Mouse (Mus musculus) frontal cortex, adult 2 months (tissue): ENCODE measurements around the gene Dlx3. TPM values are rescaled to one million over a fixed set of nuclear protein-coding genes. Genes with fewer than 3 reads are reported as not detected.

ENCODE experiments used
- DNase-seq, 2 experiments: peaks; one replicate each; pipeline ENCODE4 v3.0.0; 2022; ENCODE audit warnings: low spot score in 1 of 2; ENCODE audit errors: extremely low spot score in 1 of 2
- polyA plus RNA-seq: library from polyadenylated mRNA; depleted of rRNA; stranded (reverse); fragments of >200 nt; gene quantifications from 2 replicates; pipeline ENCODE4 v1.2.3, GENCODE M21; 2012; rRNA removed

The Dlx3 gene
- 0.19 TPM in 1 of 2 replicates, not detected in the other for polyA plus RNA-seq

DNA sequence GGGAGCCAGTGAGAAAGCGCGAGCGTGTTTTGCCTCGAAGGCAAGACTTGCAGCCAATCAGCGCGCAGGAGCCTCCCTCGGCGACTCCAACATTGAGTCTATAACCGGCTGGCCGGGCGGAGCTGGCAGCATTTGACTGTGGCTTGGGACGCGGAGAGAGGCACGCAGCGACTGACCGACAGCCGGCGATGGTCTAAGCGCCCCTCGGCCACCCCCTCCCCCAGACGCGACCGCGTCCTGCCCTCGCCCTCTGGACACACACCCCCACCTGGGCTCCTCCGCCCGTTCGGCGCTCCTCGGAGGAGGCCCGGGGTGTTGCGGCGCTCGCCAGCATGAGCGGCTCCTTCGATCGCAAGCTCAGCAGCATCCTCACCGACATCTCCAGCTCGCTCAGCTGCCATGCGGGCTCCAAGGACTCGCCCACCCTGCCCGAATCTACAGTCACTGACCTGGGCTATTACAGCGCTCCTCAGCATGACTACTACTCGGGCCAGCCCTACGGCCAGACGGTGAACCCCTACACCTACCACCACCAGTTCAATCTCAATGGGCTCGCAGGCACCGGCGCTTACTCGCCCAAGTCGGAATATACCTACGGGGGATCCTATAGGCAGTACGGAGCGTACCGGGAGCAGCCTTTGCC, at the start of gene Dlx3:
TSS of gene Dlx3 (plus strand) at position 130 of the 643 bp plus-strand sequence.
- DNase-seq, result no peak

DNA sequence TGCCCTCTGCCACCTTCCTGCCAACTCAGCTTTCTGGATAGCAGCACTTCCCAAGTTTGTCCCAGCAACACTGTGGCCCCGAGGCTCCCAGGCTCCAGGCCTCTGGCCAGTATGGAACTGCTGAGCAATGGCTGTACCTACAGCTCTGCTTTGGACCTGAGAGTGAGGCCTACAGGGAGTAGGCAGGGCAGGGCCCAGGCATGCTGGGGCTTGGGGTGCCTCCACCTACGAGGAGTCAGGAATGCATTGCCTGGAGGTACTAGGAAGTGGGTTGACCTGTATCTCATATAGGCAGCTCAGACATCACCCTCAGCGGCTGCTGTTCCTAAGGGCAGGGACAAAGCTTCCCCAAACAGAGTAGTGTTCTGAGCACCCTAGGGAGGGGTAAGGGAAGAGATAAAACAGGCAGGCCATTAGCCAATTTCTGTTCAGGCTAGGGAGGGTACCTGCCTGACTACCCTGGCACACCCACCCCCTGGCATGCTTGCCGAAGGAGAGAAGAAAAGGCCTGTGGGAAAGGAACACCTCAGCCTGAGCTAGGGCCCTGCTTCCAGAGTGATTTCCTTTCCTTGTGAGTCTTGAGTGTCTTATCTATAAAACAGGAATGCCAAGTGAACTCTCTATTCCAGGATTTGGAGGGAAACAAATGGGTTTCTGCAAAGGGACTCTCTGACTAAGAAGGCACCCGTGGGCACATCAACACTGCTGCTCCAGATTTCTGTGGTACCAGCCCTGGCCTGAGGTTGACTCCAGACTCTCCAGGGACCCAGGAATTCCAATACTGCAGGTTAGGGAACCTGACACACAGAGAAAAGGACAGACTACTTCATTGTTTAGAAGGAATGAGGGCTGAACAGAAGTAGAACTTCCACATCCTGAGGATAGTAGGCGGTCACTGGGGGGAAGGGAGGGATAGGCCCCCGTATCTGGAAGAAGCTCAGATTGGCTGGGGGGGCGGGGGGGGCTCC, 49.5 kb upstream of the Dlx3 start:
- DNase-seq, result no peak

DNA sequence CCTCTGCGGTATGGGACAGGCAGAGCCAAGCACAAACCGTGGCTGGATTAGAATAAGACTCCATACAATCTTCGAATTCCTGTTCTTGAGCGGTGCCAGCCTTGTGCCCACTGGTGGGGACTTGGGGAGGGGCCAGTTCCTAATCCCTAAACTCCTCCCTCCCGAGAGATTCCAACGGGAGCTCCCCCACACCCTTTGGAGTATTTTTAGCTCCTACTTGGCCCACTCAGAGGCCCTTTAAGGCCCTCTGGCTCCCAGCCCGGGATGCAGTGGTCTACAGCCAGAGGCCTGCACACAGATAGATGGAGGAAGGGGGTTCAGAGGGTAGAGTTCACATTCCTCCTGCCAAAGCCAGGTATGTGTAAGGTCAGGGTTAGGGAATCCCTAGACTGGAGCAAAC, 48.7 kb upstream of the Dlx3 start:
- no peak for DNase-seq

DNA sequence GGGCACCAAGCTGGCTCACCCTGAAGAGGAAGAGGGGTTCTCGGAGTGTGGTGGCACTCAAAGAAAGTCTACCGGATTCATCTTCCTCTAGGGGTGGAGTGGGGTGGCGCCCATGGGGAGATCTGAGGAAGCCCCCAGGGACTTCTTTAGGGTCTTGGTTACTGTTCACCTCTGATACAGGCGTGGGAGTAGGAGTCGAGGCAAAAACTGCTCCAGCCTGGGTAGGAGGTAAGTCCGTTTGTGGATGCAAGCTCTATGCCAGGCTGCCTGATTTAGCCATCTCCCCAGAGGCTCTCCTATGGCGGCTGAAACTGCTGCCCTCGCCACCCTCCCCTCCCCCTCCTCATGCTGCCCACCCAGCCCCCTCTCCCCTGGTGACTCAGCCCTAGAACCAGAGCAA, 47.8 kb upstream of the Dlx3 start:
- no peak for DNase-seq

DNA sequence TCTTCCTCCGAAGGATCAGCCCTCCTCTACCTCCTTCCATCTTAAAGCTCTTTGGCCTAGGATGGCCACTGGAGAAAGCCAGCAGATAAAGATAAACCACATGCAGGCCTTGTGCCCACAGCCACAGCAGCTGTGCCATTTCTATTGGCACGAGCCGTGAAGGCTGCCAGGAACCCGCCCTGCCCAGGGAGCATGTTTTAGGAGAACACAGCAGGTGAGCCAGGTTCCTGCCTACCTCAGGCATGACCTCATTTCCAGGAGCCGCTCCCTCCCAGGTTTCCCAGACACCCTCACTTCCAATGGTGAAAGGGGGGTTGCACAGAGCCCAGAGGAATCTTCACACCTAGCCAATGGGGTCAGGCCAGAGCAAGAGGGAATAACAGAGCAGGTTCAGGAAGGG, 47.1 kb upstream of the Dlx3 start:
- DNase-seq, result no peak

DNA sequence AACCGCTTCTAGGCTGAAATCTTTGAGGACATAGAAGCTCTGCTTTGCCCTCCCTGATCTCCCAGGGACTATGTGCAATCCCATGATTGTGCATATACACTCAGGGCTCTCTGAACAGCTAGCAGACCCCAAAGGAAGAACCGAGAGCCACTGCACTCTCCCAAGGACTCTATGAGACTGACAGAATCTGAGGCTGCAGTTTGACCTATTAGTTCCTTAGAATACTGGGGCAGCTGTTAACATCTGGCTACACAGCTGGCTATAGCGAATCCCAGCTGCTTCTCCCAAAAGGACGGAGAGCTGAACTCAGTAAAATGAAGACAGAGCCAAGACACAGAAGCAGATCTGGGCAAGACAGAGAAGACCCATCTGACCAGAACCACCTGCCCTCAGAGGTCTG, 46.1 kb upstream of the Dlx3 start:
- DNase-seq, result no peak

DNA sequence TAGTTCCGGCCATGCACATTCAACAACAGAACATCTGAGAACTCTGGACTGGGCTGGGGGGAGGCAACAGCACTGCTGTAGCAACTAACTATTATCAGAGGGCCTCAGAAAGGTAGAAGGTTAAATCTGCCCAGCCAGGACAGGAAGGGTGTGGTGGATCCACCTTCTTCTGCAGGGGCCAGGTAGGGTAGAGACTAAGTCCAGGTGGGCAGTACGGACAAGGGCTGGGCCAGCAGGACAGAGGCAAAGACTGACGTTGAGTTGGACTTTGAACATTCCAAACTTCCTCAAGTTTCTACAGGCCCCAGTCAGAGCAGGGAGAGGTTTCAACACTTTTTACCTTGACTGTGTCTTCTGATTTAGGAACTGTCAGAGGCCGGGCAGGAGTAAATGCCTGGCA, 45.2 kb upstream of the Dlx3 start:
- no peak for DNase-seq

DNA sequence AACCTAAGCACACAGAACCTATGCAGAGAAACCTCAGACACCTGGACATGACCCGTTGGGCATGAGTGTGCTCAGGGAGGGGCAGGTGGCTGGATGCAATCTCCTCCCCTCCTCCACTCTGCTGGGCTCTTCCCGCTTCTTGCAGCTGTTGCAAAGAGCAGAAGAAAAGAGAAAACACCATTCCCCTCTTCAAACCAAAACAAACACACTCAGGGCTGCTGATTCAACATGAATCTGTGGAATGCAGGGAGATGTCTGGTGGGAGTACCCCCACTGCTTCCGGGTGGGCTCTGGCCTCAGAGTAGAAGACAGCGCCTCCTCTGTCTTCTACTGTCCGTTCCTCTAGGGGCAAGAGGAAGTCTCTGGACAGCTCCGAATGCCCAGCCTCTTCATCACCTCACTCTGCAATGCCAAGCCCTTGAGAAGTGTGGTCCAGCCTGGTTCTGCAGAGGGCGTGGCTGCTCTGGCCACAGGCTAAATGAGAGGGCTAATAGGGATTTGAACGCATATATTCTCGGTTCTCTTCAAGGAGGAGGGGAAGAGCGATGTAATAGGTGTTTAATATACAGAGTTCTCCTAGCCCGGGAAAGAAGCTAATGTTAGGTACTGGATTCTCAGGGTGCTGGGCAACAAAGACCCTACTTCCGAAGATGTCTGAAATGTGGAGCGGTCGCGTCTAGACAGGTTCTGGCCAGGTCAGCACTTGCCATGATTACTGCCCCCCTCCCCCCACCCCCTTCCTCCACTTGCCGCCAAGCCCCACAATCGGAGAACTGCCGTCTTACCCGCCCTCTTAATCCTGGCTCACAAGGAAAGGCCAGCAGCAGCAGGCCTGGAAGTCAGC, 44.5 kb upstream of the Dlx3 start:
- no peak for DNase-seq

DNA sequence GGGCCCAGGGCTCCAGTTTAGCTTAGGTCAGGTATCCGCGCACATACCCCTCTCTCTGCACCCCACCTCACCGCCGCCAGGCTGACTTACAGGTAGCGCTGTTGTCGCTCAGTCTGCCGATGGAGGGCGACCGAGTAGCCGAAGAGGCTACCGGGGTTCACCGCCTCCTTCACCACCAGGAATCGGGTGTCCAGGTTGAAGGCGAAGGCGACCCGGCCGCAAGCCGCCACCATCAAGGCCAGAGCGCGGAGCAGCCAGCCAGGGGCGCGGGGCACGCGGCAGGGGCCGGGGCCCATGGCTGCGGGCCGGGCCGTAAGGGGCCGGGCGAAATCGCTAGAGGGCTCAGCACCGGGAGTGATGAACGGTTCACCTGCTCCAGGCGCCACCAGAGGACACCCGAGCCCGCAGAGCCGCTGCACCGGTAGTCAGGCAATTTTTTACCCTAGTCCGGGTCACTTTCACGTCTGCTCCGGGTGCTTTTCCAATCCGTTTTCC, 43.8 kb upstream of the Dlx3 start:
- DNase-seq, result peak in 1 of 2 experiments; percentile 66

DNA sequence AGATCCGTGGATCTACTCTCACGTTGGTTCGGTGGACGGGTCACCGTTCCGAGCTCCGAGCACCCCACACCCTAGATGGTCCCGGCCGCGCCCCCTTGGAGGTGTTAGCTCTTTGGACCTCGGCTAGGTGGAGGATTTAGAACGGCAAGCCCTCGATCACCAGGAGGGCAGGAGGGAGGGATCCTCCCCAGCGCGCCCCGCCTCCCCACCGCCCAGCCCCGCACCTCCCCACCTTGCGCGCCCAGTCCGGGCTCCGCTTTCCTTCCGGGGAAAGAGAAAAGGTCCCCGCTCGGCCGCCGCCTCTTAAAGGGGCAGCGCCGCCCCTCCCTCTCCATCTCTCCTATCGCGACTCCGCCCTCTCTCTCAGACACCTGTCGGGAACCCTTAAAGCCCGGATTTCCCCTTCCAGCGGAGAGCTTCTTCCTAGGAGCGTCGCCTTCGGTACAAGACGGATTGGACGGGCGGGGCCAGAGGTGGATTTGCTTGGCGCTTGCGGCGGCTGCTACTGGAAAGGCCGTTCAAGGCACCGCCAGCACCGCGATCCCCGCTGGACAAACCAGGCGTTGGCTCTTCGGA, 43.3 kb upstream of the Dlx3 start, which contains the start of gene Itga3:
TSS of gene Itga3 (minus strand) at position 266 of the 576 bp plus-strand sequence.
- peak in 1 of 2 experiments; percentile 59 for DNase-seq

DNA sequence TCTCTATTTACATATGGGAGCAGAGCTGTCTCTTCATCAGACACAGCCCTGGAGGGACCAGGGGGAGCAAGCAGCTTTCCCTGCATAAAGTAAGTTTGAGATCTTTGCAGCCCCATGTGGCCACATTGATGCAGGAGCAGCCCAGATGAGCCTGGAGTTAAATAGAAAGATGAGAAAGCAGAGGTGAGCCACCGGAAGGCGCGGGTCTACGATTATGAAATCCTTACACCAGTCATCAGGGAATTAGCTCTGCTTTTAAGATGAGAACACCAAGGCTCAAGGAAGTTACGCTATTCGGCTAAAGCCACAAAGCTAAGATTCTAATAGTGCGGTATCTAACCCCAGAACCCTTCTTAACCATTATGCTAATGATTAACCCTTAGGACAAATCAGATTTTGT, 42.0 kb upstream of the Dlx3 start:
- DNase-seq, result no peak

DNA sequence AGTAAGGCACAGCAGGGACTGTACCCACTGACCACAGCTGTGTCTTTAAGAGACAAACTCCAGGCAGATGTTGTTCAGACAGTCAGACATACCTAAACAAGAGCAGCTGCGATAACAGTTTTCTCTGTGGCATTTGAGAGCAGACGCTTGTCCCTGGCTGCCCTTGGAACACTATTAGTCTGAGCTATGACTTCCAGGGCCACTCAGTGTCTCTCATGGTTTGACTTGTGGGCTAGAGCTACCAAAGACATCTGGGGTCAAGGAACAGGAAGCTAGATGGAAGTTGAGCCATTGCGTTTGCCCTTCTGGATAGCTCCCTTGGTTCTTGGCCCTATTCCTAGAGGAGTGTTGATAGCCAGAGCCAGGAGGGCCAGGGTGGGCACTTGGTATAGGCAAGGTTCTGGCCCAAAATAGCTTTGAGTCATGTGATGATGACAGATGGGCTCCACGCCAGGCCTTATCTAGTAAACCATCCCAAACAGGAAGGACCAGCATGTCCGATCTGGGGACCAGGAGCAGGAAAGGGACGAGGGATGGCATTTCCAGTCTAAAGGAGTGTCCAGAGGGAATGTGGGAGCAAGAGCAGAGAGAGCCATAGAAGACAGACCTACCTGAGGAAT, 40.6 kb upstream of the Dlx3 start:
- DNase-seq, result no peak

DNA sequence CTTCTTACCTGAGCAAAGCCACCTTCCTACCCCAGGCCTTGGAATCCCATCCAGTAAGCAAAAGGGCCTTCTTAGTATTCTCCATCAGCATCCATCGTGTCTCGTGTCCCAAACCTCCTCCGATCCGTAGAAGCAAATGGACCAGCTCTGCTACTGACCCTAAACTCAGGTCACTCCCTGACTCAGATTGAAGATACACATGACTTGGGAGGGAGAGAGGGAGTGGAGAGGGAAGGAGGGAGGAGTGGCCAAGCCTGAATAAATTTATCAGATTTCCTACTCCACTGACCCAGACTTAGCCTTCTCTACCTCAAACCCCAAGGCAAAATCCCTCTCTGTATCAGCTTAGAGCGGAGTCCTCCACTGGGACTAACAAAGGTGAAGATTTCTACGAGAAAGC, 39.1 kb upstream of the Dlx3 start:
- DNase-seq, result no peak

DNA sequence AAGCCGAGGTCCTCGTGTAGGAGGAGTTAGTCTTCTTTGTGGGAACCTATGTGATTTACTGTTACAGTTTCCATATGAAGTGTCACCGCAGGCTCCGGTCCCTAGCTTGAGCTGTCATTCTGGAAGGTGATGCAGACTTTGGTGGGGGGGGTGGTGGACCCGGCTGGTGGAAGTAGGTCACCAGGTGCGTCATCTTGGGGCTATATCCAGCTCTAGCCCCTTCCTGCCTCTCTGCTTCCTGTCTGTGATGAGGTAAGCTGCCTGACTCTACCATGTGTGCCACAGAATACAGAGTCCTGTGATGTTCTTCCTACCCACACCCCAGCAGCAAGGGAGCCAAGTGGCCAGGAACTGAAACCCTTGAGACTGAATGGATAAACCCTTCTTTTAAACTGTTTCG, 37.0 kb upstream of the Dlx3 start:
- DNase-seq, result no peak

DNA sequence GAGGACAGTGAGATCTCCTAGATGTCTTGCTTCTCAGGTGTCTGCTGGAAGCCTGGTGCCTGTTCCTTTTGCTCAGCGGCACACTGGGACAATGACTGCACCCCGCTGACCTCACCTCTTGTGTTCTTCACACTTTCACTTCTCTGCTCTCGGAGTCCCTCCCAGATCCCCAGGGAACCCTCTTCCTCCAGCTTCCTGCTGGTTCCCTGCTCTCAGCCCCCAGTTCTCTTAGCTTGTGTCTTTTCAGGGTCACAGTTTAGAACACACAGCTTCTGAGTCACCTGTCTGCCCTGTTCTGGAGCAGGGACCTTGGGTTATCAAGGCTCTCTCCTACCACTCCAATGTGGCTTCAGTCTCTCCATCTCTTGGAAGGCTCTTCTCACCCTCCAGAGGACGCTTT, 35.7 kb upstream of the Dlx3 start:
- no peak for DNase-seq

DNA sequence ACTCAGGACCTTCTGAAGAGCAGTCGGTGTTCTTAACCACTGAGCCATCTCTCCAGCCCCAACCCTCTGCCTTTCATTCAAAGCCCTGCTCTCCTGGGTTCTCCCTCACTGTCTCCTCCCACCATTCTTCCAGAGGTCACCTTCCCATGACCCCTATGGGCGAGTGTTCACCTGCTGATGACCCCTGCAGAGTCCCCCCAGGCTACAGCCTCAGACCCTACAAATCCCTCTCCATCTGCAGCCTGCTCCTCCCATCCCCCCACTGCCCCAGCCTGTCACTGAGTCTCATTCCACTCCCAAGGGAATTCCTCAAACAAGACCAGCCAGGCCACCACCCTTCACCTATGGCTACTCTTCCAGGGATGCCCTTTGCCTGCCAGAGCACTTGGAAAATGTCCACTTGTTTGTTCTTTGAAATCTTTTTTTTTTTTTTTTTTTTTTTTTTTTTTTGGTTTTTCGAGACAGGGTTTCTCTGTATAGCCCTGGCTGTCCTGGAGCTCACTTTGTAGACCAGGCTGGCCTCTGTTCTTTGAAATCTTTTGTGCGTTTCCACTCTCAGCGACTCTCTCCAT, 35.0 kb upstream of the Dlx3 start:
- DNase-seq, result no peak

DNA sequence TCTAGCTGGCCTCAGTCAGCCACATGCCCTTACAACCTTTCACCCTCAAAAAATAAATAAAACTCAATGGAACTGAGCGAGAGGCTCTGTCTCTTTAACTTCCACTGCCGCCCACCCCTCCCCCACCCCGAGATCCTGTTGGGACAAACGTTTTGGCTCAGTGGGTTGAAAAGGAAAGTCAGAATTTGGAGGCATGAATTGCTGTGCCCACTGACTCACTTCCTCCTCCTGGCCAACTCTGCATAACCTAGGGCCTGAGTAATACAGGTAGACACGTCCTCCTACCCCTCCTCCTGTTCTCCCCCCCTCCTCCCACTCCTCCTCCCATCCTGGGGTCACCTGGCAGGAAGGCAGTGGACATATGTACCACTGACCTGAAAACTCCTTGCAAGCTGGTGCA, 34.2 kb upstream of the Dlx3 start:
- no peak for DNase-seq

DNA sequence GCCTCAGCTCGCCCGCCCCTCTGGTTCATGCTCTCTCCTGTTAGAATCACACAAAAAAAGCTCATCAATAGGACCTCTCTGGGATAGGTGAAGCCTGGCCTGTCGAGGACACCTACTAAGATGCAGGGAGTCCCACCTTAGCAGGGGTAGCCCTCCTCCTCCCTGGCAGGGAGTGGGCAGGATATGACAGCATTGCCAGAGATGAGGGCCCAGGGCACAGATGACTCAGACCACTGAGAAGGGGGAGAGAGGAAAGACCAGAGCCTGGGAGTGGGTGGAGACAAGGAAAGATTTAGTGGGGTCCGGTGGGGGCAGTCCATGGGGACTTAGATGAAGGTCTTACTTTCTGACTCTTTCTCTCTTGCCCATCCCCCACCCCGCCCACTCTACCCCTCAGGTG, 33.7 kb upstream of the Dlx3 start:
- no peak for DNase-seq

DNA sequence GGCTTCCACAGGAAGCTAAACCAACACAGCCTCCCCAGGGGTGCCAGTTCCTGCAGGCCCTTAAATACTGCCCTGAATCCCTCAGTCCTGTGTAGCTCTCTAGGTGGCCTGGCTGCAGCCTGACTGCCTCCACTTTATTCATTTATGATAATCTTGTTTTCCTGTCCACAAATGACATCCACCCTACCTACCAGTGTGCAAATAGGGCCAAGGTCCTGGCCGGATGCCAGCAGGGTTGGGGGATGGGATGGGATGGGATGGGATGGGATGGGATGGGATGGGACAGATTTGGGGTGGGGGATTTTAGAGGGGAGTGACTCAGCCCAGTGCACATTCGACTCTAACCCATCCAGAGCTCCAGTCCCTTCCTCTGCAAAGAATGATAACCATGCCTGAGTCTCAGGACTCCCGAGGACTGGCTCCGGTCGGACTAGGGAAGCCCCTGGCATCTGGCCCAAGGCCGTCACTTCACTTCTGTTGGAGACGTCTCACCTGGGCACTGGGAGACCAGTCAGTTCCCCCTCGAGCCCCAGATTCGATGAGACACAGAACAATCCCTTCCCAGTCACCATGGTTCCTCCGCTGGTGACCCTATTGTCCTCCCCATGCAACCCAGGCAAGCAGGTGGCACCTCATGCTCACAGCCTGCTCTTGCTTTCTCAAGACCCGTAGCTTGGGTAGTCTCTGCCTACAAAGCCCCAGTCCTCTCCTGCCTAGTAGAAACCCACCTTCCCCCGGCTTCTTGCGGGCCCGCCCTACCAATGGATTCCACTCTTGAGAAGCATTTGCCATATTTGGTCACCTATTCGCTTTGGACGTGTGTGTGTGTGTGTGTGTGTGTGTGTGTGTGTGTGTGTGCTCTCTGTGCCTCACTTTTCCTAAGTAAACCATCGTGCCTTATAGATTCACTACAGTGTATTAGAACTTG, 32.4 kb upstream of the Dlx3 start:
- DNase-seq, result no peak
